Mouse (Mus musculus) bone marrow, adult 2 months (tissue): ENCODE data around the gene Zfp385a. TPM values are rescaled to one million over a fixed set of nuclear protein-coding genes. Genes with fewer than 3 reads are reported as not detected.

Source experiments
- H3K27ac ChIP-seq: fragments of 200-500 bp; 2 replicates; pipeline ENCODE4 v1.5.1; 2012; ENCODE audit warnings: low read depth, mild to moderate bottlenecking, control low read depth, inconsistent platforms, low read length; ENCODE audit not compliant: control insufficient read depth, poor library complexity, insufficient read depth
- H3K4me1 ChIP-seq: fragments of 200-500 bp; 2 replicates; pipeline ENCODE4 v1.6.1; 2011; ENCODE audit warnings: low read length; ENCODE audit not compliant: control insufficient read depth, insufficient read depth
- H3K4me3 ChIP-seq: fragments of 200-500 bp; replicated peaks from 2 replicates; pipeline ENCODE3; 2011; ENCODE audit warnings: mild to moderate bottlenecking, low read depth, low read length, control low read depth; ENCODE audit not compliant: control insufficient read depth
- CTCF ChIP-seq: fragments of 200-500 bp; IDR thresholded peaks from 2 replicates; pipeline ENCODE4 v1.5.1; 2011; ENCODE audit warnings: low read length, control low read depth; ENCODE audit not compliant: control insufficient read depth, insufficient read depth
- POLR2A ChIP-seq: fragments of 200-500 bp; IDR thresholded peaks from 2 replicates; pipeline ENCODE4 v1.6.1; 2011; ENCODE audit warnings: low read depth, mild to moderate bottlenecking, control low read depth, low read length, borderline replicate concordance; ENCODE audit not compliant: control insufficient read depth
- WGBS: fragments of 180-500 bp; shearing (Covaris S2); methylation state at CpG from one replicate; pipeline ENCODE4 v1.1.7; 2018; 5-methylcytosine and 5-hydroxymethylcytosine counted together
- polyA plus RNA-seq: library from polyadenylated mRNA; stranded (reverse); fragments of >200 nt; gene quantifications from 2 replicates; pipeline ENCODE4 v1.2.4, GENCODE M21; 2011; ENCODE audit warnings: low replicate concordance; ENCODE audit not compliant: missing spikeins, insufficient read depth, insufficient read length

Zfp385a gene
- polyA plus RNA-seq, 1 experiment = 12.7 TPM

DNA sequence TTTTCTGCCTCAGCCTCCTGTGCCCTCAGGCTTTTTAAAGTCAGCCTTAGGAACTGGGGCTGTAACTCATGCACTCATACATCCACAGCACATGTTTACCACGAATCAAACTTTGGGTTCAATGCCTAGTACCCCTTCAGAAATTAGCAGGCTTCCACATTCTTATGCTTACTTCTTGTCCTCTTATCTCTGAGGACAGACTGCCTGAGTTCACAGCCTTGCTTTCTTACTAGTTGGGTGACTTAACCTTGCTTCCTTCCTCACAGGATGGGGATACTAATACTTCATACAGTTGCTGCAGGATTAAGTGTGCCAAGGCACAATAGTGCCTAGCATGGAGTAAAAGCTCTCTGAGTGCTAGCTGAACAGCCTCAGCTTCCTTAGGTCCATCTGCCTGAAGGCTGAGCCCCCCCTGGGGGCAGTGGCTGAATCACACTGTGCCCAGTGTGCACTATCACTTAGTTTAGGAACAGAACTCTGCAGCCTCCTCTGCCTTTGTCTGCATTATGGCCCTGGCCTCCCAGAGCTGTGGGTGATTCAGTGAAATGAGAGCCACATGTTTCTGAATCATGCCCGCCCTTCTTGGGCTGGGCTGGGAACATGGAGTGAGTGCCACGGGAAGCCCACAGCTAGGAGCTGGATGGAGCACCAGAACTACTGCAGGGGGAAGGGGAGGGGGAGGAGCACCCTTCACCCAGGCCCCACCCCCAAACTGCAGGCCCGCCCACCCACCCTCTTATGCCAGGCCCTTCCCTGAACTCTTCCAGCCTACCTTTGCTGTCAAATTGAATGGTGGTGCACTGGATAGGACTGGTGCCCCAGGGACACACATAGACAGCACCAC, 18.6 kb upstream of the Zfp385a start:
- WGBS = 26% methylated on average over 4 of the region's 4 CpGs
- TF ChIP-seq CTCF (no peak), POLR2A (no peak)
- Histone ChIP-seq H3K4me1 (peaks cover 13% of the 10 kb centered on the region), H3K4me3 (no peak overlapping the region), H3K27ac (no peak overlapping the region)

DNA sequence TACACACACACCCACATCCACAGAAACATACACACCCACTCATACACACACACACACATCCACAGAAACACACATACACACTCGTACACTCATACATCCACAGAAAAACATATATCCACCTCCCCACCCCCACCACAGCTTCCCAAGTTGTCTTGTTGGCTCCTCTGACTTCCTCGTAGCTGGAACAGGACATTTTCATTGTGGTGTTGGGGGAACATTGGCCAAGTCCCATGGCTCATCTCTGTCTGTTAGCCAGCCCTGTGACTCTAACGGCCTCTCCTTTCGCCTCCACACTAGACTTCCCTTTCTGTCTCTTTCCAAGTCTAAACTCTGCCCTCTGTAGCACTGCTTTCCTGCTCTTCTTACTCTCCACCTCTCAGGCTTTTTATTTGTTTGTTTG, 17.9 kb upstream of the Zfp385a start:
- TF ChIP-seq CTCF = no peak
- no peak for TF ChIP-seq POLR2A
- WGBS = 45% methylated on average over 4 of the region's 4 CpGs
- no peak overlapping the region for H3K27ac ChIP-seq
- peaks cover 13% of the 10 kb centered on the region for H3K4me1 ChIP-seq
- H3K4me3 ChIP-seq = no peak overlapping the region

DNA sequence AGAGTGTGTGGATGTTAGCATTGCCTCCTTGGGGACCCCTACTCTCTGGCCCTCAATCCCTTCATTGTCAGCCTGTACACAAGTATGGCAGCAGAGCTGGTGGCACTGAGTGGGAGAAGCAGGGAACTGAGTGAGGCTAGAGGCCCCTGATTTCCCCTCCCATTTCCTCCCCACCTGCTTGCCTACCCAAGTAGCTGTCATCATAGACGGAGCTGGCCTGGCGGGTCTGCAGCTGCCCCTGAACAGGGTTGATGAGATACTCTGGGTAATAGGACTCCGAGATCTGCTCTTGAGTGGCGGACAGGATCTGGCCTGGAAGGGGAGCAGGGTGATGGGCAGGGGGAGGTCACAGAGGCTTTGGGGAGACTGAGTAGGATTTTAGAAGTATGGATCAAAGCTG, 16.2 kb upstream of the Zfp385a start:
- Histone ChIP-seq H3K4me1 (peaks cover 6% of the 10 kb centered on the region), H3K27ac (no peak overlapping the region), H3K4me3 (no peak overlapping the region)
- 65% methylated on average over 4 of the region's 4 CpGs for WGBS
- no peak for TF ChIP-seq CTCF
- TF ChIP-seq POLR2A = no peak

DNA sequence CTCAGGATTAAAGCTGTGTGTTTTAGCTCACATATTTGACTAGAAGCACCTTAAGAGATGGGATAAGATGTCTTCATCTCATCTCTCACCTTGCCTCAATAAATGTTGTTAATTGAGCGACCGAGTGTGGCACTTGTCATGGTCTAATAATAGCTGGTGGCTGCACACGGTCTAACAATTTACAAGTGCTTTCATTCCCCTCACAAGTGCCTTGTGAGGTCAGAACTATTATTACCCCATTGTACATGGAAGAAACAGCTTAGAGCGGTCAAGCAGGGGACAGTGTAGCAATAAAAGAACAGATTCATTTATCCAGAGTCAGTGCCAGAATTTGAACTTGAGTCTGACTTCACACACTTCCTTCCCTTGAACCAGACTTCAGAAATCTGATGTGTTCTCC, 15.5 kb upstream of the Zfp385a start:
- 74% methylated on average over 4 of the region's 4 CpGs for WGBS
- peaks cover 6% of the 10 kb centered on the region for H3K4me1 ChIP-seq
- TF ChIP-seq POLR2A = no peak
- TF ChIP-seq CTCF = no peak
- H3K4me3 ChIP-seq = no peak overlapping the region
- no peak overlapping the region for H3K27ac ChIP-seq

DNA sequence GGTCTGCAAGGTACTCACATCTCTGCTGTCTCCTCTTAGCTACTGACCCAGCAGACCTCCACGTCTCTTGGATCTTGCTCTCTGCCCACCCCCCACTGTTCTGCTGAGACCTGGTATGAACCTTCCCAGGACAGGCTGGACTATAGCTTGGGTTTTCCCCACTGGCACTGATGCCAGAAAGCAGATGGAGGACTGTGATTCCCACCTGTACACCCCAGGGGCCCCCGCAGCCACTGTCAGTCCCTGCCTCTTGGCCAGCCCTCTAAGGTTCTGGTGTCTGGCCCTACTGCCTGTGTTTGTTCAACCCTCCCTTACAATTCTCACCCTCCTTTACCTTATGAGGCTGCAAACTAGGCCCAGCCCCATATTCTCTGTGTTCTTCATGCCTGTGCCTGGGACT, 14.8 kb upstream of the Zfp385a start:
- no peak overlapping the region for H3K27ac ChIP-seq
- WGBS = 85% methylated on average over 2 of the region's 2 CpGs
- peaks cover 6% of the 10 kb centered on the region for H3K4me1 ChIP-seq
- TF ChIP-seq CTCF = no peak
- no peak for TF ChIP-seq POLR2A
- no peak overlapping the region for H3K4me3 ChIP-seq

DNA sequence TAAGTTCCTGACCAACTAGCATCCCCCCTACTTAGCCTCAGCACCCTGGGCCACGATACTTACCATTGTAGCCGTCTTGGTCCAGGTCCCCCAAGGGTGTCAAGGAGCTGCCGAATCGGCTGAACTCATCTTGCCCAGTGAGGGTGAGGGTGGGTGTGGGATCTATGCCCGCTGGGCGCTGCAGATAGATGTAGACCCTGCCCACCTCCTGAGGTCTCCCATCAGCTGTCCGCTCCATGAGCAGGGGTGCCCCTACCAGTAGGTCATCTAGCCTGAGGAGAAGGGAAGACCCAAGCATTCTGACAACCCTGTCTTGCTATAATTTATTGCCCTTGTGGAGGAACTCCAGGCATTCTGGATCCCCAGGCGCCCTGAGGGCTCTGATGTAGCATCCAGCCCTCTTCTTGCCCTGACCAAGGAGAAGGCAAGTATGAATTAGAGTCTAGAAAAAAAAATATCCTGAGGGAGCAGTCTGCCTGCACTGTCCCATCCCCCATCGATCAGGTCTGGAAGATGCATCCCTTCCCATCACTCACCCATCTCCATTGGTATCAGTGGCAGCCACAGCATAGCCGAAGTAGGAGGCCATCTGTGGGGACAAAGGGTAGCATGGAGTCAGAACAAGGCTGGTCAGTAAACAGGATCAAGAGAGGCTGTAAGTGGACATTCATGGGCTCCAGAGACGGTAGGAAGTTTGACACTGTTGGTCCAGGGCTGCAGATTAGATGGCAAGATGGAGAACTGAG, 13.8 kb upstream of the Zfp385a start:
- no peak overlapping the region for H3K27ac ChIP-seq
- no peaks in the 10 kb centered on the region; the same call in 1 of the 2 replicates for H3K4me1 ChIP-seq
- TF ChIP-seq POLR2A (no peak), CTCF (no peak)
- no peak overlapping the region for H3K4me3 ChIP-seq
- 89% methylated on average over 11 of the region's 11 CpGs for WGBS

DNA sequence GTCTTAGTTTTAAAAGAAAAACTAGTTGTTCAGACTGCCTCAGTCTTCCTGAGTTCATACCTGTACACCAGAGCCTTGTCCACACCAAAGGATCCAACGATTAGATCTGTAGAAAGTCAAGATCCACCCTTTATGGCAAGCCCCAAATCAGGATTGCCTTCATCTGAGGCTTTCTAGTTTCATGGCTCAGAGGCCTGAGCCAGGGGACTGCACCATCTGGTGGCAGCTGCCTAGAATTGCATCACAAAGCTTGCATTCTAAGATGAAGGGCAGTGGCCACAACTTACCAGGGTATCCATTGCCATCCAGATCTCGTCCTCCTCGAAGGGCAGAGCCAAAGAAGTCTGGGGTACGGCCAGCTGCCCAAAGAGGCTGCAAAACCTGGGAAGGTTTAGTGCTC, 13.0 kb upstream of the Zfp385a start:
- no peaks in the 10 kb centered on the region; the same call in 1 of the 2 replicates for H3K4me1 ChIP-seq
- TF ChIP-seq CTCF = peak; percentile 90
- TF ChIP-seq POLR2A = no peak
- H3K27ac ChIP-seq = no peak overlapping the region
- H3K4me3 ChIP-seq = no peak overlapping the region
- 32% methylated on average over 4 of the region's 4 CpGs for WGBS

DNA sequence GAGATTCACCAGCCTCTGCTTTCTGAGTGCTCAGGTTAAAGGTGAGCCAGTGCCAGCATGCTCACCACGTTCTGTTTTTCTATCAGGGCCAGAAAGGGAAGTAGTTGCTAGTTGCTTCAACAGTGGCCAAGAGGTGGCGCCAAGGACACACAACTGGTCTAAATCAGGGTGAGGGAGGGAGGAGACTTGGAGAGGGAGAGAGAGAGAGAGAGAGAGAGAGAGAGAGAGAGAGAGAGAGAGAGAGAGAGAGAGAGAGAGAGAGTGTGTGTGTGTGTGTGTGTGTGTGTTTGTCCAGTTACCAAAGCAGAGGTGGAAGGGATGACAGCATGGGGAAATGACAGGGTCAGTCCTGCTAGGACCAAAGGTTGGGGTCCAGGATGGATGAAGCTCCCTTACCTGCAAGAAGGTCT, 7.4 kb upstream of the Zfp385a start:
- H3K27ac ChIP-seq = no peak overlapping the region
- H3K4me3 ChIP-seq = no peak overlapping the region
- H3K4me1 ChIP-seq = no peaks in the 10 kb centered on the region
- TF ChIP-seq POLR2A = no peak
- TF ChIP-seq CTCF = peak; percentile 82
- 2% methylated on average over 2 of the region's 2 CpGs for WGBS
